Mouse (Mus musculus) gonadal fat pad, adult 2 months (tissue): Measurements from ENCODE around the gene Dkk3. TPM values are rescaled to one million over a fixed set of nuclear protein-coding genes. Genes with fewer than 3 reads are reported as not detected.

Experiments used
- DNase-seq: peaks from one replicate; pipeline ENCODE4 v3.0.0-alpha.2; 2012; ENCODE audit warnings: low read depth
- polyA plus RNA-seq: library from polyadenylated mRNA; depleted of rRNA; stranded (reverse); fragments of >200 nt; gene quantifications from 2 replicates; pipeline ENCODE4 v1.2.3, GENCODE M21; 2012; rRNA removed

The Dkk3 gene
- polyA plus RNA-seq, 1 experiment: 6.7 TPM

GRCm38 (mm10) chr7:112074868-112075267 lies 84.0 kb downstream of the Dkk3 start:
- DNase-seq: no peak

Other genes with a start within 250 kb of the Dkk3 start
- gene Usp47, start 135.6 kb downstream of the Dkk3 start, polyA plus RNA-seq: 15.4 and 17.0 TPM in 2 replicates
- gene Mical2, start 66.8 kb upstream of the Dkk3 start, polyA plus RNA-seq: 15.0 and 15.5 TPM in 2 replicates